Mouse (Mus musculus): Measurements from ENCODE around the gene Cdh4.

The Cdh4 gene

GRCm38 (mm10) chr2:179746491-179746890, 304.3 kb downstream of the Cdh4 start:
- no peak for DNase-seq

GRCm38 (mm10) chr2:179749399-179749798, 307.2 kb downstream of the Cdh4 start:
- DNase-seq: no peak

- DNase-seq: no peak
These were observed 311.6 kb downstream of the Cdh4 start for GRCm38 (mm10) chr2:179753811-179754210.

- DNase-seq: no peak
These were observed 312.5 kb downstream of the Cdh4 start for GRCm38 (mm10) chr2:179754776-179755175.

GRCm38 (mm10) chr2:179761718-179762441, 319.6 kb downstream of the Cdh4 start:
- no peak for DNase-seq

GRCm38 (mm10) chr2:179762521-179763305, 320.5 kb downstream of the Cdh4 start:
- DNase-seq: no peak

- no peak for DNase-seq
These were observed 322.2 kb downstream of the Cdh4 start for GRCm38 (mm10) chr2:179764460-179764859.

- DNase-seq: peak; percentile 18
These were observed 324.7 kb downstream of the Cdh4 start for GRCm38 (mm10) chr2:179766664-179767526.

GRCm38 (mm10) chr2:179767527-179767849, 325.3 kb downstream of the Cdh4 start:
- DNase-seq: no peak

- peak; percentile 72 for DNase-seq
These were observed 326.9 kb downstream of the Cdh4 start for GRCm38 (mm10) chr2:179769137-179769536.

- DNase-seq: no peak
These were observed 327.7 kb downstream of the Cdh4 start for GRCm38 (mm10) chr2:179769943-179770342.

- DNase-seq: peak; percentile 47
These were observed 332.3 kb downstream of the Cdh4 start for GRCm38 (mm10) chr2:179774440-179775110.

GRCm38 (mm10) chr2:179775999-179776705, 333.9 kb downstream of the Cdh4 start:
- DNase-seq: peak; percentile 33

- no peak for DNase-seq
These were observed 337.0 kb downstream of the Cdh4 start for GRCm38 (mm10) chr2:179779266-179779665.

GRCm38 (mm10) chr2:179780961-179781360, 338.7 kb downstream of the Cdh4 start:
- no peak for DNase-seq

- no peak for DNase-seq
These were observed 345.0 kb downstream of the Cdh4 start for GRCm38 (mm10) chr2:179787256-179787655.

GRCm38 (mm10) chr2:179787797-179788196, 345.6 kb downstream of the Cdh4 start:
- DNase-seq: no peak

- no peak for DNase-seq
These were observed 348.5 kb downstream of the Cdh4 start for GRCm38 (mm10) chr2:179790684-179791083.

- peak; percentile 20 for DNase-seq
These were observed 350.3 kb downstream of the Cdh4 start for GRCm38 (mm10) chr2:179792426-179793133.

- no peak for DNase-seq
These were observed 352.1 kb downstream of the Cdh4 start for GRCm38 (mm10) chr2:179794354-179794753.

- no peak for DNase-seq
These were observed 353.2 kb downstream of the Cdh4 start for GRCm38 (mm10) chr2:179795452-179795851.

All from lung, postnatal 36 days (tissue).